Comparison of ENCODE assay signal across 9 mouse cellular contexts in genomic region chr8:87690100-87691095, GRCm38 (mm10).
DNase-seq lines count a peak whose midpoint lies in the region; ATAC-seq and TF ChIP-seq lines count a peak whose summit lies in the region.
"Had no signal": no experiment of that assay in that cellular context is flagged by ENCODE, and none has a peak within 500 bp of the region (broad histone marks: within the 10 kb centered on the region; RNA-seq: fewer than 3 reads in every experiment).

No protein-coding gene starts in this region.

- peaks cover 52% of the 10 kb centered on the region for H3K4me1 ChIP-seq in heart, embryonic 12.5 days (replicated peaks)
- H3K4me1 ChIP-seq in E14TG2a.4 (replicated peaks; ENCODE audit: low read depth, low read length), result peaks cover 91% of the 10 kb centered on the region
- peaks cover 76% of the 10 kb centered on the region for H3K4me1 ChIP-seq in hindbrain, embryonic 14.5 days (replicated peaks; ENCODE audit: control insufficient read depth, insufficient read depth, low read length)
- peaks cover 28% of the 10 kb centered on the region for H3K4me1 ChIP-seq in midbrain, postnatal 0 days (ENCODE audit: insufficient read depth, low read length)

- no peak for TF ChIP-seq CTCF in E14TG2a.4 (conservative IDR thresholded peaks at IDR 0.05; ENCODE audit: low read length)
- TF ChIP-seq CTCF in midbrain, postnatal 0 days (IDR thresholded peaks at IDR 0.05), result no peak

- 0 out of 2 replicates have a peak overlapping the region, but pooled peaks have one; percentile 6 for H3K9ac ChIP-seq in heart, embryonic 12.5 days
- H3K9ac ChIP-seq in hindbrain, embryonic 14.5 days, result peak overlapping the region; percentile 53
- H3K9ac ChIP-seq in midbrain, postnatal 0 days (replicated peaks; ENCODE audit: low read length, poor library complexity, severe bottlenecking), result 0 out of 2 replicates have a peak overlapping the region, but pooled peaks have one; percentile 29

- H3K4me2 ChIP-seq in heart, embryonic 12.5 days, result peak overlapping the region; percentile 61
- peak overlapping the region; percentile 40 for H3K4me2 ChIP-seq in hindbrain, embryonic 14.5 days (replicated peaks)
- peak overlapping the region; percentile 26 for H3K4me2 ChIP-seq in midbrain, postnatal 0 days (ENCODE audit: low read depth, low read length, poor library complexity, severe bottlenecking)

- no peaks in the 10 kb centered on the region for H3K9me3 ChIP-seq in heart, embryonic 12.5 days (replicated peaks)
- H3K9me3 ChIP-seq in E14TG2a.4 (ENCODE audit: low read length), result no peaks in the 10 kb centered on the region
- no peaks in the 10 kb centered on the region for H3K9me3 ChIP-seq in hindbrain, embryonic 14.5 days (ENCODE audit: control insufficient read depth, low read length)
- no peaks in the 10 kb centered on the region for H3K9me3 ChIP-seq in midbrain, postnatal 0 days (ENCODE audit: low read length)

- WGBS in heart, embryonic 12.5 days, result 21% methylated on average over 27 of the region's 28 CpGs
- WGBS in hindbrain, embryonic 14.5 days, result 11% methylated on average over 28 of the region's 28 CpGs
- 19% methylated on average over 28 of the region's 28 CpGs for WGBS in midbrain, postnatal 0 days

- no peak for ATAC-seq in heart, embryonic 12.5 days (ENCODE audit: insufficient number of reproducible peaks, low FRiP score)
- no peak for ATAC-seq in hindbrain, embryonic 14.5 days (ENCODE audit: low FRiP score)
- ATAC-seq in midbrain, postnatal 0 days (ENCODE audit: low FRiP score), result no peak
- ATAC-seq in monocyte, adult 5-6 weeks (replicated peaks; ENCODE audit: insufficient number of reproducible peaks, low FRiP score, low TSS enrichment, poor library complexity, severe bottlenecking), result no peak

- 0 out of 2 replicates have a peak, but pooled peaks cover 7% of the 10 kb centered on the region for H3K27me3 ChIP-seq in heart, embryonic 12.5 days (replicated peaks)
- no peaks in the 10 kb centered on the region; the same call in 1 of the 2 replicates for H3K27me3 ChIP-seq in E14TG2a.4 (ENCODE audit: insufficient read depth, low read length)
- no peaks in the 10 kb centered on the region for H3K27me3 ChIP-seq in hindbrain, embryonic 14.5 days (ENCODE audit: control insufficient read depth, insufficient read depth, low read length)
- no peaks in the 10 kb centered on the region for H3K27me3 ChIP-seq in midbrain, postnatal 0 days (ENCODE audit: insufficient read depth, low read length)
- H3K27me3 ChIP-seq: CH12.LX had no signal

- no peak overlapping the region for H3K27ac ChIP-seq in heart, embryonic 12.5 days (ENCODE audit: poor library complexity, severe bottlenecking)
- peak overlapping the region; percentile 91 for H3K27ac ChIP-seq in hindbrain, embryonic 14.5 days
- H3K27ac ChIP-seq in midbrain, postnatal 0 days (ENCODE audit: low read depth, low read length), result peak overlapping the region; percentile 68

- intact Hi-C loops in heart, postnatal 36 days (cut with DNase I), result no loop called here

- no peak for DNase-seq in heart, postnatal 36 days
- DNase-seq in embryo, embryonic 10.5 days (ENCODE audit: low spot score), result peak; percentile 65
- DNase-seq in hindbrain, embryonic 14.5 days (ENCODE audit: low spot score), result peak; percentile 66
- DNase-seq in midbrain, postnatal 0 days (ENCODE audit: low spot score), result peak; percentile 72
- no peak for DNase-seq in testis, postnatal 14 days (ENCODE audit: low spot score)

- H3K36me3 ChIP-seq in heart, embryonic 12.5 days, result 0 out of 2 replicates have a peak, but pooled peaks cover 6% of the 10 kb centered on the region
- H3K36me3 ChIP-seq in E14TG2a.4 (ENCODE audit: insufficient read depth, low read length), result peaks cover 18% of the 10 kb centered on the region
- H3K36me3 ChIP-seq in hindbrain, embryonic 14.5 days (replicated peaks; ENCODE audit: control insufficient read depth, insufficient read depth), result no peaks in the 10 kb centered on the region
- H3K36me3 ChIP-seq in midbrain, postnatal 0 days (ENCODE audit: insufficient read depth, low read length), result peaks cover 3% of the 10 kb centered on the region; the same call in 1 of the 2 replicates

- peak overlapping the region; percentile 28 for H3K4me3 ChIP-seq in heart, embryonic 12.5 days
- H3K4me3 ChIP-seq in E14TG2a.4 (replicated peaks; ENCODE audit: low read length), result peak overlapping the region; percentile 67
- no peak overlapping the region for H3K4me3 ChIP-seq in hindbrain, embryonic 14.5 days (replicated peaks; ENCODE audit: low read length)
- no peak overlapping the region for H3K4me3 ChIP-seq in midbrain, postnatal 0 days (ENCODE audit: low read depth, low read length)

Comparison
In these comparisons a context has a peak if more than half of its experiments do, and no peak if none do; other contexts are left out.
1. H3K4me3 ChIP-seq: peak in heart, embryonic 12.5 days (single experiment) and E14TG2a.4 (single experiment); none in hindbrain, embryonic 14.5 days (single experiment) and midbrain, postnatal 0 days (single experiment).
2. DNase-seq: peak in embryo, embryonic 10.5 days (single experiment), hindbrain, embryonic 14.5 days (single experiment) and midbrain, postnatal 0 days (single experiment); none in heart, postnatal 36 days (0 of 2) and testis, postnatal 14 days (single experiment).
3. Peak in every context shown above with its lines, with median percentiles within 50 percentile points of each other: H3K4me2 ChIP-seq and H3K9ac ChIP-seq.